8 mouse cellular contexts compared by ENCODE assay signal in the genomic region with DNA sequence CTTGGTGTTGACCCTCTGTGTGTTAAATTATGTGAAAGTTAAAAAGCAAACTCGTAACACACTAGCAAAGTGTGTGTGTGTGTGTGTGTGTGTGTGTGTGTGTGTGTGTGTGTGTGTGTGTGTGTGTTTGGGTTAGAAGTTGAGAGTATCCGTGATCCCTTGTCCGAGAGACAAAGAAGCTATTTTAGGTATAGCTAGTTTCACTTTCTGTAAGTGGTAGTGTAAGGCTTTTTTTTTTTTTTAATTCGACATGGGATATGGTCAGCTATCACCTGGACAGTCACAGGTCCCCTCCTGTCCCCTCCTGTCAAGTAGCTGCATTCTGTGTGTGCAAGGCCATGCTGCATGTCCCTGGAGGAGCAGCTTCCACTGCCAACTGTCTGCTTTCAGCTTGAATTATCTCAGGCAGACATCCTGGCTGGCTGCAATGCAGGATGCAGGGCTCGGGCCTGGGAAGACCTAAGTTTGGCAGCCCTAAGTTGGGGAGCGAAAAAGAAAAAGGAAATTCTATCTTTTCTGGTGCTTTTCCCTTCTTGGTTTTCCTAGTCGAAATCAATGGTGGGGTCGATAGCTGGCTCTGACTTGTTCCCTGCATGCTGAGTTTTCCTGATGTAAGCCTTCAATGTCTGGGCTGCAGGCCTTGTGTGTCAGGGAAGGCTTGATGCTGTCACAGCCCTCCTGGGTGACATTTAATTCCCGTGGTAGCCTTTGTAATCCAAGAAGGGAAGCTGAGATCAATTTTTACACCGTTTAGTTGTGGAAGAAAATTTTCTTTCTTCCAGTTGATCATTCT.
DNase-seq lines count a peak whose midpoint lies in the region; ATAC-seq lines count a peak whose summit lies in the region.

No protein-coding gene starts in this region.

- no peaks in the 10 kb centered on the region for H3K9me3 ChIP-seq in kidney, embryonic 14.5 days (ENCODE audit: control insufficient read depth, low read length)
- H3K9me3 ChIP-seq in forebrain, embryonic 12.5 days: no peaks in the 10 kb centered on the region
- H3K9me3 ChIP-seq in liver, embryonic 15.5 days (replicated peaks): no peaks in the 10 kb centered on the region

- no peaks in the 10 kb centered on the region for H3K4me1 ChIP-seq in kidney, embryonic 14.5 days (ENCODE audit: control insufficient read depth, insufficient read depth, low read length)
- peaks cover 45% of the 10 kb centered on the region for H3K4me1 ChIP-seq in forebrain, embryonic 12.5 days
- peaks cover 9% of the 10 kb centered on the region for H3K4me1 ChIP-seq in liver, embryonic 15.5 days (replicated peaks)

- no peaks in the 10 kb centered on the region for H3K36me3 ChIP-seq in kidney, embryonic 14.5 days (ENCODE audit: control insufficient read depth, insufficient read depth, low read length)
- no peaks in the 10 kb centered on the region for H3K36me3 ChIP-seq in forebrain, embryonic 12.5 days (replicated peaks)
- no peaks in the 10 kb centered on the region for H3K36me3 ChIP-seq in liver, embryonic 15.5 days (replicated peaks)

- WGBS in kidney, embryonic 14.5 days: 56% methylated on average over 10 of the region's 10 CpGs
- 69% methylated on average over 10 of the region's 10 CpGs for WGBS in forebrain, embryonic 12.5 days
- WGBS in liver, embryonic 15.5 days (ENCODE audit: insufficient replicate concordance): 45% methylated on average over 10 of the region's 10 CpGs

- H3K4me2 ChIP-seq in kidney, embryonic 14.5 days (replicated peaks; ENCODE audit: low read depth, low read length): no peak overlapping the region
- H3K4me2 ChIP-seq in forebrain, embryonic 12.5 days: no peak overlapping the region
- H3K4me2 ChIP-seq in liver, embryonic 15.5 days: peak overlapping the region; percentile 35

- H3K27me3 ChIP-seq in kidney, embryonic 14.5 days (ENCODE audit: control insufficient read depth, insufficient read depth, low read length): no peaks in the 10 kb centered on the region
- no peaks in the 10 kb centered on the region for H3K27me3 ChIP-seq in forebrain, embryonic 12.5 days
- H3K27me3 ChIP-seq in liver, embryonic 15.5 days: no peaks in the 10 kb centered on the region

- no peak overlapping the region for H3K27ac ChIP-seq in kidney, embryonic 14.5 days (ENCODE audit: low read depth, low read length)
- 0 out of 2 replicates have a peak overlapping the region, but pooled peaks have one; percentile 16 for H3K27ac ChIP-seq in forebrain, embryonic 12.5 days
- no peak overlapping the region for H3K27ac ChIP-seq in liver, embryonic 15.5 days (replicated peaks)

- ATAC-seq in kidney, embryonic 14.5 days (ENCODE audit: low FRiP score, low TSS enrichment): no peak
- ATAC-seq in forebrain, embryonic 12.5 days (ENCODE audit: low FRiP score): no peak
- ATAC-seq in hematopoietic stem cell, adult 5-6 weeks (replicated peaks in 1 of 2; ENCODE audit: insufficient read depth in 1 of 2, low FRiP score in 2 of 2, low TSS enrichment in 1 of 2, low read depth in 1 of 2, poor library complexity in 2 of 2, severe bottlenecking in 2 of 2): peak; percentile 36 to 47; a peak in 2 of 4 replicates
- no peak for ATAC-seq in liver, embryonic 15.5 days (ENCODE audit: insufficient read depth)

- H3K4me3 ChIP-seq in kidney, embryonic 14.5 days (ENCODE audit: low read length): no peak overlapping the region
- no peak overlapping the region for H3K4me3 ChIP-seq in forebrain, embryonic 12.5 days (replicated peaks)
- H3K4me3 ChIP-seq in liver, embryonic 15.5 days (replicated peaks): no peak overlapping the region

- peak; percentile 38 for DNase-seq in kidney, adult 18-20 months
- DNase-seq in adrenal gland, postnatal 25 days: peak; percentile 48
- no peak for DNase-seq in right cerebral cortex, postnatal 4 days
- no peak for DNase-seq in left cerebral cortex, adult 9 months (ENCODE audit: low spot score in 2 of 2)

- no peak overlapping the region for H3K9ac ChIP-seq in kidney, embryonic 14.5 days (ENCODE audit: low read depth, low read length)
- H3K9ac ChIP-seq in forebrain, embryonic 12.5 days: no peak overlapping the region
- H3K9ac ChIP-seq in liver, embryonic 15.5 days: peak overlapping the region; percentile 25; the same call in 1 of the 2 replicates

Comparison
In these comparisons a context has a peak if more than half of its experiments do, and no peak if none do; other contexts are left out.
1. DNase-seq: peak in kidney, adult 18-20 months (single experiment) and adrenal gland, postnatal 25 days (single experiment); none in right cerebral cortex, postnatal 4 days (single experiment) and left cerebral cortex, adult 9 months (0 of 2).
2. ATAC-seq: peak in hematopoietic stem cell, adult 5-6 weeks (2 of 2); none in kidney, embryonic 14.5 days (single experiment), forebrain, embryonic 12.5 days (single experiment) and liver, embryonic 15.5 days (single experiment).